ENCODE assay signal across 25 mouse cellular contexts in genomic region chrX:110678578-110678977, GRCm38 (mm10).
"Had no signal": no experiment of that assay in that cellular context is flagged by ENCODE, and none has a peak within 500 bp of the region (broad histone marks: within the 10 kb centered on the region; RNA-seq: fewer than 3 reads in every experiment).

No protein-coding gene starts in this region.

- H3K4me3 ChIP-seq: embryonic facial prominence, embryonic 10.5 days; embryonic facial prominence, embryonic 12.5 days; embryonic facial prominence, embryonic 13.5 days; embryonic facial prominence, embryonic 15.5 days; erythroblast, embryonic 14.5 days; forebrain, embryonic 10.5 days; forebrain, embryonic 12.5 days; forebrain, embryonic 13.5 days; forebrain, embryonic 15.5 days; gastrocnemius, adult 2 months; heart, adult 2 months; heart, embryonic 10.5 days had no signal

- H3K9me3 ChIP-seq: embryonic facial prominence, embryonic 10.5 days; embryonic facial prominence, embryonic 12.5 days; embryonic facial prominence, embryonic 13.5 days; embryonic facial prominence, embryonic 15.5 days; forebrain, embryonic 10.5 days; forebrain, embryonic 12.5 days; forebrain, embryonic 13.5 days; forebrain, embryonic 15.5 days; heart, embryonic 10.5 days had no signal

- H3K36me3 ChIP-seq: embryonic facial prominence, embryonic 10.5 days; embryonic facial prominence, embryonic 12.5 days; embryonic facial prominence, embryonic 13.5 days; embryonic facial prominence, embryonic 15.5 days; forebrain, embryonic 10.5 days; forebrain, embryonic 12.5 days; forebrain, embryonic 15.5 days; heart, embryonic 10.5 days had no signal

- H3K27ac ChIP-seq: embryonic facial prominence, embryonic 10.5 days; embryonic facial prominence, embryonic 12.5 days; embryonic facial prominence, embryonic 13.5 days; embryonic facial prominence, embryonic 15.5 days; forebrain, embryonic 10.5 days; forebrain, embryonic 12.5 days; forebrain, embryonic 13.5 days; forebrain, embryonic 15.5 days; gastrocnemius, adult 2 months; heart, adult 2 months; heart, embryonic 10.5 days had no signal

- H3K27me3 ChIP-seq: embryonic facial prominence, embryonic 12.5 days; embryonic facial prominence, embryonic 13.5 days; embryonic facial prominence, embryonic 15.5 days; forebrain, embryonic 12.5 days; forebrain, embryonic 13.5 days; forebrain, embryonic 15.5 days had no signal

- H3K9ac ChIP-seq: embryonic facial prominence, embryonic 12.5 days; embryonic facial prominence, embryonic 13.5 days; embryonic facial prominence, embryonic 15.5 days; forebrain, embryonic 12.5 days; forebrain, embryonic 13.5 days; forebrain, embryonic 15.5 days; forebrain, postnatal 0 days had no signal

- DNase-seq: cerebellum, adult 9-10 months; cerebellum, adult 9-11 months; cerebellum, postnatal 10 days; cerebellum, postnatal 14 days; cerebellum, postnatal 25 days; cerebellum, postnatal 36 days; embryo, embryonic 11 days; forebrain, postnatal 0 days; gastrocnemius, adult 2 months; gastrocnemius, postnatal 10 days; gastrocnemius, postnatal 25 days; gastrocnemius, postnatal 36 days; heart, adult 11 months; heart, adult 18-20 months; heart, adult 2 months had no signal

- H3K4me1 ChIP-seq: embryonic facial prominence, embryonic 10.5 days; embryonic facial prominence, embryonic 12.5 days; embryonic facial prominence, embryonic 13.5 days; embryonic facial prominence, embryonic 15.5 days; forebrain, embryonic 10.5 days; forebrain, embryonic 12.5 days; forebrain, embryonic 13.5 days; forebrain, embryonic 15.5 days; heart, embryonic 10.5 days had no signal
